Mouse (Mus musculus): ENCODE results near the gene Tomm34. TPM values are rescaled to one million over a fixed set of nuclear protein-coding genes. Genes with fewer than 3 reads are reported as not detected.

Tomm34 gene
- polyA plus RNA-seq, 1 experiment from 2014 or later, result 25.0 TPM

DNA sequence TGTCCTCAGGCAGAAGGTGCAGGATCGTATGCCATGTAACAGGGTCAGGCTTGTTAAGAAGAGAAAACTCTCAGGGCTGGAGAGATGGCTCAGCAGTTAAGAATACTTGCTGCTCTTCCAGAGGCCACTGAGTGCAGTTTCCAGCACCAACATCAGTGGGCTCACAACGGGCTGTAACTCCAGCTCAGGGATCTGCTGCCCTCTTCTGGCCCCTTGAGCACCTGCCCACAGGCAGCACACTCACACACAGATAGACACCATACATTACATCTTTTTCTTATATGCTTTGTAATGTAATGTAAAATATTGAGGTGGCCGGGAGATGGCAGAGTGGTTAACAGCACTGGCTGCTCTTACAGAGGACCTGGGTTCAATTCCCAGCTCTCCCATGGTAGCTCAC, 38.0 kb downstream of the Tomm34 start:
- H3K36me3 ChIP-seq (ENCODE audit: control insufficient read depth, insufficient read depth), result no peaks in the 10 kb centered on the region
- no peak overlapping the region for H3K4me2 ChIP-seq (replicated peaks; ENCODE audit: low read depth)
- no peak overlapping the region for H3K4me3 ChIP-seq (ENCODE audit: low read depth, low read length)
- H3K27me3 ChIP-seq (replicated peaks; ENCODE audit: control insufficient read depth, insufficient read depth, low read length), result no peaks in the 10 kb centered on the region
- TF ChIP-seq CTCF (IDR thresholded peaks at IDR 0.05; ENCODE audit: low read depth), result 0 out of 2 replicates have a peak, but pooled peaks have one; percentile 13
- ATAC-seq, result no peak
- no peaks in the 10 kb centered on the region for H3K4me1 ChIP-seq (replicated peaks; ENCODE audit: control insufficient read depth, insufficient read depth, low read length)
- H3K27ac ChIP-seq (ENCODE audit: low read depth, low read length), result no peak overlapping the region
- no peaks in the 10 kb centered on the region for H3K9me3 ChIP-seq (ENCODE audit: control insufficient read depth)
- WGBS, result 94% methylated on average over 3 of the region's 3 CpGs
- H3K9ac ChIP-seq (ENCODE audit: low read depth, low read length), result no peak overlapping the region

DNA sequence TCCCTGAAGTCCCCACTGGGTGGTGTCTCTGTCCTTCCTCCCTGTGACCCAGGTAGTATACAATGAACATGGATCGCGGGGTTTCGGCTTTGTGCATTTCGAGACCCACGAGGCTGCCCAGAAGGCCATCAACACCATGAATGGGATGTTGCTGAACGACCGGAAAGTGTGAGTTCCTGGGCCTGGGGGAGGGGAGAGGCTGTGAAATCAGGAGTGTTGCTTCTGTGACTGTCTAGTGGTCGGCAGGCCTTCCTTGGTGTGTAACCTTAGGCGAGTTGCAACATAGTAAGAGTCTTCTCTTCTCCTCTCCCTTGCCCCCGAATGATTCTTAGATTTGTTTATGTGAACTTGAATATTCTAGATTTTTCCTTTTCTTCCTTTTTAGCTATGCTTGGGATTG, 39.8 kb downstream of the Tomm34 start:
- WGBS, result 72% methylated on average over 10 of the region's 10 CpGs
- no peaks in the 10 kb centered on the region for H3K36me3 ChIP-seq (ENCODE audit: control insufficient read depth, insufficient read depth)
- ATAC-seq, result no peak
- TF ChIP-seq CTCF (IDR thresholded peaks at IDR 0.05; ENCODE audit: low read depth), result no peak
- H3K9me3 ChIP-seq (ENCODE audit: control insufficient read depth), result no peaks in the 10 kb centered on the region
- no peak overlapping the region for H3K4me3 ChIP-seq (ENCODE audit: low read depth, low read length)
- H3K27me3 ChIP-seq (replicated peaks; ENCODE audit: control insufficient read depth, insufficient read depth, low read length), result no peaks in the 10 kb centered on the region
- H3K4me2 ChIP-seq (replicated peaks; ENCODE audit: low read depth), result no peak overlapping the region
- H3K9ac ChIP-seq (ENCODE audit: low read depth, low read length), result no peak overlapping the region
- no peaks in the 10 kb centered on the region for H3K4me1 ChIP-seq (replicated peaks; ENCODE audit: control insufficient read depth, insufficient read depth, low read length)
- no peak overlapping the region for H3K27ac ChIP-seq (ENCODE audit: low read depth, low read length)

DNA sequence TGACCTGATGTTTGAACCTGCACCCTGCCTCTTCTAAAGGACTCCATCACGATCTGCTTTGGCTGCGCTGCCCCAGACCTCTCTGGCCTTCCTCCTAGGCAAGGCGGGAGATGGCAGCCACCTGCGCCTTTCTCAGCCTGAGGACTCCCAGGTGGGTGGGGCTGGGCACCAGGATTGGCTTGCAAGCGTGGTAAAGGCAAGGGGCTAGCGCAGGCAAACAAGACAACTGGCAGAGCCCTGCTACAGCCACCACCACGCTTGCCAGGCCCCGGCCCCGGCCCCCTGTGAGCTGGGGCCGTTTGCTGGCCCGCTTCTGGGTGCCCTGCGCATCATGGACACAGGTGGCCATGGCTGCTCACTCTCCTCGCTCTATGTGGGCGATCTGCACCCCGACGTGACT, 45.8 kb downstream of the Tomm34 start, which contains the start of gene Pabpc1l:
TSS of gene Pabpc1l (plus strand) at position 301 of the 400 bp plus-strand sequence.
- no peak for ATAC-seq
- Histone ChIP-seq H3K36me3 (ENCODE audit: control insufficient read depth, insufficient read depth) (no peaks in the 10 kb centered on the region), H3K9ac (ENCODE audit: low read depth, low read length) (no peak within 1 kb of the TSS), H3K4me3 (ENCODE audit: low read depth, low read length) (no peak within 1 kb of the TSS), H3K27me3 (replicated peaks; ENCODE audit: control insufficient read depth, insufficient read depth, low read length) (no peaks in the 10 kb centered on the region), H3K27ac (ENCODE audit: low read depth, low read length) (no peak within 1 kb of the TSS), H3K4me1 (replicated peaks; ENCODE audit: control insufficient read depth, insufficient read depth, low read length) (no peaks in the 10 kb centered on the region), H3K9me3 (ENCODE audit: control insufficient read depth) (no peaks in the 10 kb centered on the region), H3K4me2 (replicated peaks; ENCODE audit: low read depth) (no peak within 1 kb of the TSS)
- 73% methylated on average over 16 of the region's 16 CpGs for WGBS
- TF ChIP-seq CTCF (IDR thresholded peaks at IDR 0.05; ENCODE audit: low read depth), result no peak

DNA sequence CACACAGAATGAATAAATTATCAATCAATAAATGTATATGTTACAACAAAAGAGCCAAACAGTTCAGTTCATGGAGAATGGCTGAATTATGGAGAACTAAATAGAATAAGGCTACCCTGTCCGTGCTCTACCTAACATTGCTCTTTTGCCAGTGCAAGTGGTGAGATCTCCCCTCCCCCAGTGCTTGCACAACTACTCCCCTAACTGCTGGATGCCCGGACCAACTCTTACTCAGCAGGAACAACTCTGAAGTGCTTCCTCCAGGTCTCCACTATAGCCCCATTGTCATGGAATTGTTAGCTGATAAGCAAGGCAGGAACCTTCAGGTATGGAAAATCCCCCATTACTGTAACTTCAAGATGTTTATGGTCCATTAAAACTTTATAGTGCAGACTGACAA, 48.9 kb downstream of the Tomm34 start:
- Histone ChIP-seq H3K4me3 (ENCODE audit: low read depth, low read length) (no peak overlapping the region), H3K36me3 (ENCODE audit: control insufficient read depth, insufficient read depth) (peaks cover 24% of the 10 kb centered on the region), H3K9ac (ENCODE audit: low read depth, low read length) (no peak overlapping the region), H3K27ac (ENCODE audit: low read depth, low read length) (no peak overlapping the region), H3K4me1 (replicated peaks; ENCODE audit: control insufficient read depth, insufficient read depth, low read length) (no peaks in the 10 kb centered on the region), H3K4me2 (replicated peaks; ENCODE audit: low read depth) (no peak overlapping the region), H3K9me3 (ENCODE audit: control insufficient read depth) (no peaks in the 10 kb centered on the region), H3K27me3 (replicated peaks; ENCODE audit: control insufficient read depth, insufficient read depth, low read length) (no peaks in the 10 kb centered on the region)
- TF ChIP-seq CTCF (IDR thresholded peaks at IDR 0.05; ENCODE audit: low read depth), result no peak
- ATAC-seq, result no peak
- WGBS, result 38% methylated on average over 2 of the region's 2 CpGs

DNA sequence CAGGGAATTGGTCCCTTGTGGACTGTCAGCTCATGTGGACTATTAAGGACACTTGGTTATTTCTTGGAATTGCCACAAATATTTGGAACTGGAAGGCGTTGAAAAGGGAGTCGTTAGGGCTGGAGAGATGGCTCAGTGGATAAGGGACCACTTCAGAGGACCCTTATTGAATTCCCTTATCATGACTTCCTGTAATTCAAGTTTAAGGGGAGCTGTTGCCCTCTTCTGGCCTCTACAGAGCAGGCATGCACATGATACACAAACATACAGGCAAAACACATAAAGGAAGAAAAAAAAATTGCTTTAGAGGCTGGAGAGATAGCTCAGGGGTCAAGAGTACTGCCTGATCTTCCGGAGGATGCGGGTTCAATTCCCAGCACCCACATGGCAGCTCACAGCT, 51.0 kb downstream of the Tomm34 start:
- H3K36me3 ChIP-seq (ENCODE audit: control insufficient read depth, insufficient read depth), result peaks cover 42% of the 10 kb centered on the region
- no peak for ATAC-seq
- no peak overlapping the region for H3K4me3 ChIP-seq (ENCODE audit: low read depth, low read length)
- no peaks in the 10 kb centered on the region for H3K27me3 ChIP-seq (replicated peaks; ENCODE audit: control insufficient read depth, insufficient read depth, low read length)
- no peak overlapping the region for H3K4me2 ChIP-seq (replicated peaks; ENCODE audit: low read depth)
- no peaks in the 10 kb centered on the region for H3K9me3 ChIP-seq (ENCODE audit: control insufficient read depth)
- no peak overlapping the region for H3K9ac ChIP-seq (ENCODE audit: low read depth, low read length)
- TF ChIP-seq CTCF (IDR thresholded peaks at IDR 0.05; ENCODE audit: low read depth), result peak; percentile 29; the same call in 1 of the 2 replicates
- no peaks in the 10 kb centered on the region for H3K4me1 ChIP-seq (replicated peaks; ENCODE audit: control insufficient read depth, insufficient read depth, low read length)
- no peak overlapping the region for H3K27ac ChIP-seq (ENCODE audit: low read depth, low read length)
- WGBS, result 82% methylated on average over 4 of the region's 4 CpGs

DNA sequence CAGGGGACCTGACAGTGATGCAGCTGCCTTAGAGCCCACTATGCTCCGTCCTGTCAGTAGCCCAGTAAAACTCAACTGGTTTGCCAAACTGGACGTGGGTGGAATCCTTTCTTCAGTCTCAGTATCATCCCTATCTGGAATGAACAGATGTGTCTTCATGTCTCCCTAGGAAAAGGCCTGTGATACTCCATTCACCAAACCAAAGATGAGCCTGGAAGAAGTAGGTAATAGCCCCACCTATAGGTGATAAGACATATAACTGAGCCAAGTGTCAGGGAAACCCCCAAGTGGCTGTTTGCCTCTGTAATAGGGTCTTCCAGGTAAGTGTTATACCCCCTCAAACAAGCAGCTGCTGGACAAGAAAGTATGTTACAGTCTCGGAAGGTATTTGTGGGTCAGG, 52.1 kb downstream of the Tomm34 start:
- no peak overlapping the region for H3K4me2 ChIP-seq (replicated peaks; ENCODE audit: low read depth)
- 96% methylated on average over 3 of the region's 3 CpGs for WGBS
- H3K36me3 ChIP-seq (ENCODE audit: control insufficient read depth, insufficient read depth), result peaks cover 44% of the 10 kb centered on the region
- no peak for ATAC-seq
- no peaks in the 10 kb centered on the region for H3K4me1 ChIP-seq (replicated peaks; ENCODE audit: control insufficient read depth, insufficient read depth, low read length)
- peak; percentile 54 for TF ChIP-seq CTCF (IDR thresholded peaks at IDR 0.05; ENCODE audit: low read depth)
- no peak overlapping the region for H3K27ac ChIP-seq (ENCODE audit: low read depth, low read length)
- H3K27me3 ChIP-seq (replicated peaks; ENCODE audit: control insufficient read depth, insufficient read depth, low read length), result no peaks in the 10 kb centered on the region
- H3K4me3 ChIP-seq (ENCODE audit: low read depth, low read length), result no peak overlapping the region
- H3K9me3 ChIP-seq (ENCODE audit: control insufficient read depth), result no peaks in the 10 kb centered on the region
- H3K9ac ChIP-seq (ENCODE audit: low read depth, low read length), result no peak overlapping the region

DNA sequence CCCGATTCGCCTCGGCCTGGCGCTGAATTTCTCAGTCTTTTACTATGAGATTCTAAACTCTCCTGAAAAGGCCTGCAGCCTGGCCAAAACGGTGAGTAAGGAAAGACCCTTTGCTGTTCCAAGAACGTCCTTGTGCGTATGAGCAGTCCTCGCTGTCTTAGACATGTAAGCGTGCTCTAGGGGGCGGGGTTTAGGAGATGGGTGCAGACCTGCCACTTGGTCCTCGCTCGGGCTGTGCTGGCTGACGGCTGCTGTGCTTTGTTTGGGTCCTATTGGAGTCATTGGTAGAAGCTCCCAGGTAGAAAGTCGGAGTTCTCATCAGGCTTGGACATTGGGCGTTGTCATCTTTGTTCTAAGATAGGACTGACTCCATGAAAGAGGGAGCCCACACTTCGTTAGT, 55.7 kb downstream of the Tomm34 start:
- H3K9me3 ChIP-seq (ENCODE audit: control insufficient read depth), result no peaks in the 10 kb centered on the region
- H3K27ac ChIP-seq (ENCODE audit: low read depth, low read length), result no peak overlapping the region
- WGBS, result 92% methylated on average over 16 of the region's 16 CpGs
- TF ChIP-seq CTCF (IDR thresholded peaks at IDR 0.05; ENCODE audit: low read depth), result no peak
- no peak for ATAC-seq
- H3K27me3 ChIP-seq (replicated peaks; ENCODE audit: control insufficient read depth, insufficient read depth, low read length), result no peaks in the 10 kb centered on the region
- H3K4me3 ChIP-seq (ENCODE audit: low read depth, low read length), result no peak overlapping the region
- H3K4me2 ChIP-seq (replicated peaks; ENCODE audit: low read depth), result no peak overlapping the region
- no peaks in the 10 kb centered on the region for H3K4me1 ChIP-seq (replicated peaks; ENCODE audit: control insufficient read depth, insufficient read depth, low read length)
- H3K36me3 ChIP-seq (ENCODE audit: control insufficient read depth, insufficient read depth), result peaks cover 68% of the 10 kb centered on the region
- H3K9ac ChIP-seq (ENCODE audit: low read depth, low read length), result no peak overlapping the region

All from intestine, postnatal 0 days (tissue).